Mouse (Mus musculus) midbrain, embryonic 16.5 days (tissue): ENCODE measurements around the gene Cyth1. TPM values are rescaled to one million over a fixed set of nuclear protein-coding genes. Genes with fewer than 3 reads are reported as not detected.

ENCODE experiments used
- ATAC-seq: fragments of 200-750 bp; cut with Nextera tagmentation; 2 replicates; pipeline ENCODE4 v1.8.0; 2017; ENCODE audit warnings: moderate TSS enrichment
- H3K27ac ChIP-seq: fragments of 300-500 bp; sonication (generic); 2 replicates; pipeline ENCODE4 v1.5.1; 2014; ENCODE audit warnings: mild to moderate bottlenecking, low read length, mixed read lengths
- H3K27me3 ChIP-seq: fragments of 300-500 bp; sonication (generic); 2 replicates; pipeline ENCODE4 v1.6.1; 2014; ENCODE audit warnings: low read depth, low read length, mixed read lengths; ENCODE audit not compliant: control insufficient read depth, insufficient read depth
- H3K36me3 ChIP-seq: fragments of 300-500 bp; sonication (generic); 2 replicates; pipeline ENCODE4 v1.6.1; 2014; ENCODE audit warnings: mild to moderate bottlenecking, low read length, moderate library complexity, mixed read lengths; ENCODE audit not compliant: control insufficient read depth, insufficient read depth
- H3K4me1 ChIP-seq: fragments of 300-500 bp; sonication (generic); 2 replicates; pipeline ENCODE4 v1.6.1; 2014; ENCODE audit warnings: mild to moderate bottlenecking, low read length, mixed read lengths; ENCODE audit not compliant: control insufficient read depth, insufficient read depth
- H3K4me2 ChIP-seq: fragments of 300-500 bp; sonication (generic); 2 replicates; pipeline ENCODE4 v1.6.1; 2014; ENCODE audit warnings: mild to moderate bottlenecking, low read length, mixed read lengths
- H3K4me3 ChIP-seq: fragments of 300-500 bp; sonication (generic); 2 replicates; pipeline ENCODE4 v1.5.1; 2014; ENCODE audit warnings: low read depth, mild to moderate bottlenecking, low read length, moderate library complexity, mixed read lengths
- H3K9ac ChIP-seq: fragments of 300-500 bp; sonication (generic); 2 replicates; pipeline ENCODE4 v1.6.1; 2014; ENCODE audit warnings: low read depth, low read length, mixed read lengths
- H3K9me3 ChIP-seq: fragments of 300-500 bp; sonication (generic); replicated peaks from 2 replicates; pipeline ENCODE4 v1.6.1; 2014; ENCODE audit warnings: mild to moderate bottlenecking, low read length, mixed read lengths; ENCODE audit not compliant: control insufficient read depth, poor library complexity, severe bottlenecking
- WGBS: fragments of 180-500 bp; shearing (Covaris S2); extraction: QIAGEN DNeasy Blood & Tissue Kit; methylation state at CpG from one replicate; pipeline ENCODE4 v1.1.7; 2014; 5-methylcytosine and 5-hydroxymethylcytosine counted together
- polyA plus RNA-seq: library from polyadenylated mRNA; unstranded; fragments of >200 nt; fragmentation: Nextera tagmentation; extraction: Ambion mirVana; gene quantifications from 2 replicates; pipeline ENCODE4 v1.2.1, GENCODE M21; 2015

The Cyth1 gene
- polyA plus RNA-seq, 1 experiment from 2014 or later = 26.7 TPM

DNA sequence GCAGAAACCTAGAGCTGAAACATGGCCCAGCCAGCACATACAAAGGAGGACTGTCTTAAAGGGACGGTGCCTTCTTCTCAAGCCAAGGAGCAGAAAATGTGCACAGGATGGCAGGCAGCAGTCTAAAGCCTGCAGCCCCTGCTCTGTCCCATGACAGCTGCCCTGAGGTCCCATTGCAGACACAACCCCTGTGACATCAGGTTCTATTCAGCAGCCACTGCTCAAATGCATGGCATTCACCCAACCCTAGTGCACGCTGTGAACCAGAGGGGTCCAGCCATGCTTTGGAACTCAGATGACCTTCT lies 50.1 kb downstream of the Cyth1 start:
- Histone ChIP-seq H3K4me3 (peak overlapping the region; percentile 22), H3K9me3 (no peaks in the 10 kb centered on the region), H3K27me3 (no peaks in the 10 kb centered on the region), H3K4me2 (peak overlapping the region; percentile 52), H3K4me1 (peaks cover 67% of the 10 kb centered on the region), H3K27ac (peak overlapping the region; percentile 84), H3K9ac (peak overlapping the region; percentile 58), H3K36me3 (no peaks in the 10 kb centered on the region)
- ATAC-seq = no peak
- WGBS = 4% methylated on average over 2 of the region's 2 CpGs

DNA sequence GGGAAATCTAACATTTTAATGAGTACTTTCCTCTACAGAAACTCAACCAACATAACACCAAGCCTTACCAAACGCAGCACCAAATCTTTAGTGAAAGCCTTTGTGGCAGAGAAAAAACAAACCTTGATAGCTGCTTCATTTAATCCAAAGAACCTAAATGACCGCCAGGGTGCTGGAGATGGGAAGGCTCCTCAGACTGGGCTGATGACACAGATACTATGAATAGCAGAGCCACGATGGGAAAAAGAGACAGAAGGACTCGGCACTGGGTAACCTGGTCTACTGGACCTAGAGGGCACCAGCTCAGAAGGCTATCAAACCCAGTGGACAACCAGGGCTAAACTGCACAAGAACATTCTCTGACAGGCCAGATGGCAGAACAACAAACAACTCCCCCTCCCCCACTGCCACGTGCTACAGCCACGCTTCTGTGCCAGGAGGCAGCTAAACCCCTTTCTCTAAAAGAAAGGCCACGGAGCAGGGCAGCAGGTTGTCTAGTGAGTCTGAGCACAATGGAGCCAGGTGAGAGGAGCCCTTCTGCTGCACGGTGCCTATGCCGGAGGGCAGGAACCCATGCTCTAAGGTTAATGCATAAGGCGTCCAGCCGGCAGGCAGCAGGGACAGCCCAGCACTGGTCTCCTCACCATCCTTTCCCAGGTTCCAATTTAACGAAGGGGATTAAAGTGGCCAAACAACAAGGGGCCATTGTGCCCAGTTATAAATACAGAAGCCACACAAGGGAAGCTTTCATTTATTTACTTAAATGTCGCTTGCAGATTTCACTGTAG lies 50.7 kb downstream of the Cyth1 start:
- H3K9me3 ChIP-seq = no peaks in the 10 kb centered on the region
- peak overlapping the region; percentile 84 for H3K27ac ChIP-seq
- peak overlapping the region; percentile 58 for H3K9ac ChIP-seq

DNA sequence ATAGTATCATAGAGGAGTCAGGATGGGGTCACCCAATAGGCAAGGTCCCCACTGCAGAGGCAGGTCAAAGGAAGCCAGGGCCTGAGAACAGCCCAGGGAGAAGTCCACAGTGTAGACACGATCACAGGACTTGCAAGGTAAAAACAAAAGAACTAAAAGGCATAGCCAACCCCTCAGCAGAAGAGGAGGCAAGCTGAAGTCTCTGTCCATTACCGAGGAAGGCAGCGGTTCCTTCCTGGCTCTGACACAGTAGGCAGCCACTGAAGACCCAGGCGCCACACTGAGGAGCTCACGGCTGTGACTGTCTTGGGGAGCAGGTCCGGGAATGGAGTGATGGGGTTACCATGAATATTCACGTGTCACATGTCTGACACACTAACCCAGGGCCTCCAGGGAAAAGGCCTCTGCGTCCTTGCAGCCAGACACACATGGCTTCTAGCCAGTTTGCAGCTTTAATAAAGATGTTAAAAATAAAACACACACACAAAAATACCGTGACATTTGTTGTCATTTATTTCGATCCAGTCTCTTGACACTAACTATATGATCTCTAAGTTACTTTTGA lies 51.5 kb downstream of the Cyth1 start:
- H3K4me3 ChIP-seq = no peak overlapping the region
- no peak for ATAC-seq
- H3K4me1 ChIP-seq = peaks cover 58% of the 10 kb centered on the region
- peak overlapping the region; percentile 32 for H3K4me2 ChIP-seq
- no peak overlapping the region for H3K9ac ChIP-seq
- peak overlapping the region; percentile 18; the same call in 1 of the 2 replicates for H3K27ac ChIP-seq
- WGBS = 41% methylated on average over 10 of the region's 10 CpGs
- H3K27me3 ChIP-seq = no peaks in the 10 kb centered on the region
- 0 out of 2 replicates have a peak, but pooled peaks cover 5% of the 10 kb centered on the region for H3K36me3 ChIP-seq
- no peaks in the 10 kb centered on the region for H3K9me3 ChIP-seq

More for the DNA sequence above, 50.7 kb downstream of the Cyth1 start:
- Histone ChIP-seq H3K36me3 (0 out of 2 replicates have a peak, but pooled peaks cover 3% of the 10 kb centered on the region), H3K4me3 (peak overlapping the region; percentile 22), H3K4me2 (peak overlapping the region; percentile 52), H3K27me3 (no peaks in the 10 kb centered on the region), H3K4me1 (peaks cover 62% of the 10 kb centered on the region)
- WGBS = 12% methylated on average over 13 of the region's 13 CpGs
- no peak for ATAC-seq

- Histone ChIP-seq H3K4me1 (peaks cover 25% of the 10 kb centered on the region), H3K36me3 (peaks cover 8% of the 10 kb centered on the region; the same call in 1 of the 2 replicates), H3K4me3 (no peak overlapping the region), H3K9me3 (no peaks in the 10 kb centered on the region), H3K9ac (no peak overlapping the region), H3K27ac (no peak overlapping the region), H3K4me2 (no peak overlapping the region), H3K27me3 (no peaks in the 10 kb centered on the region)
- no peak for ATAC-seq
- WGBS = 71% methylated on average over 14 of the region's 14 CpGs
Measured at GRCm38 (mm10) chr11:118193390-118194147, 54.8 kb downstream of the Cyth1 start.

GRCm38 (mm10) chr11:118192973-118193372 lies 55.4 kb downstream of the Cyth1 start:
- ATAC-seq = no peak
- Histone ChIP-seq H3K9me3 (no peaks in the 10 kb centered on the region), H3K4me2 (no peak overlapping the region), H3K27ac (no peak overlapping the region), H3K36me3 (peaks cover 8% of the 10 kb centered on the region; the same call in 1 of the 2 replicates), H3K9ac (no peak overlapping the region), H3K4me3 (no peak overlapping the region), H3K4me1 (peaks cover 19% of the 10 kb centered on the region), H3K27me3 (no peaks in the 10 kb centered on the region)
- WGBS = 93% methylated on average over 5 of the region's 5 CpGs

DNA sequence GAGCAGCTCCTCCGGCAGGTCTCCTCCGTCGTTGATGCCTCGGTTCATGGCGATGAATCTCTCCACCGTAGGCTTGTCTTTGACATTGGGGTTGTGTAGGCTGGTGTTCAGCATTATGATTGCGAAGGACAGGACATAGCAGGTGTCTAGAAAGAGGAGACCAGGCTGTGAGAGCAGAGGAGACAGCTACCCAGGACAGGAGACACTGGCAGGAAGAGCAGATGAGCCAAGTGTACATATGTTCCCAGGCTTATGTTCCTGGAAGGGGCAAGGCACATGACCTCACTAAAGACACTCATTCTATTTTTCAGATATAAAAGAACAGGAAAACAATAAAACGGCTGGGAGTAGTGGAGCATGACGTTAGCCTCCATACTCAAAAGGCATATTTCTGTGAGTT lies 65.6 kb downstream of the Cyth1 start:
- no peak overlapping the region for H3K4me2 ChIP-seq
- no peak overlapping the region for H3K9ac ChIP-seq
- H3K4me1 ChIP-seq = no peaks in the 10 kb centered on the region
- H3K27me3 ChIP-seq = no peaks in the 10 kb centered on the region
- no peak overlapping the region for H3K4me3 ChIP-seq
- H3K9me3 ChIP-seq = no peaks in the 10 kb centered on the region
- ATAC-seq = no peak
- peaks cover 36% of the 10 kb centered on the region for H3K36me3 ChIP-seq
- H3K27ac ChIP-seq = no peak overlapping the region
- 85% methylated on average over 9 of the region's 9 CpGs for WGBS

DNA sequence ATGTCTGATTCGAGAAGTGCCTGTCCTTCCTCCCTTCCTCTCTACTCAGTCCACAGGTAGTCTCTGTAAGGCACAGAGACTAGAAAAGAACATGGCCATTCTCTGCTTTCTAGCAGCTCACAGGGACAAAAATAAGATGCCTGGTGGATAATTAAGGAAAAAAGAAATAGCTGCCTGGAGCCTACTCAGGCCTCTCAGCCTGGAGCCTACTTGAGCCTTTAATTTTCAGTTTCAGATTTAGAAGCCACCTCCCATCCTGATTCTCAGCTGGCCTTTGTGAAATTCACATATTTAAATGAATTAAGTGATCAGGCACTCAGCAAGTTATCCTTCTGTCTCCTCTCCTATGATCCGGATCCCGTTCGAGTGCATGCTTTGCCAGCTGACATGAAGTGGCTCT lies 66.0 kb downstream of the Cyth1 start:
- WGBS = 85% methylated on average over 4 of the region's 4 CpGs
- Histone ChIP-seq H3K36me3 (peaks cover 34% of the 10 kb centered on the region), H3K4me3 (no peak overlapping the region), H3K4me2 (no peak overlapping the region), H3K27ac (no peak overlapping the region), H3K9me3 (no peaks in the 10 kb centered on the region), H3K9ac (no peak overlapping the region), H3K27me3 (no peaks in the 10 kb centered on the region), H3K4me1 (no peaks in the 10 kb centered on the region)
- no peak for ATAC-seq

GRCm38 (mm10) chr11:118180199-118180598 lies 68.2 kb downstream of the Cyth1 start:
- no peak for ATAC-seq
- H3K36me3 ChIP-seq = peaks cover 43% of the 10 kb centered on the region
- H3K9me3 ChIP-seq = no peaks in the 10 kb centered on the region
- H3K9ac ChIP-seq = no peak overlapping the region
- H3K4me1 ChIP-seq = no peaks in the 10 kb centered on the region
- 93% methylated on average over 7 of the region's 7 CpGs for WGBS
- no peak overlapping the region for H3K27ac ChIP-seq
- no peaks in the 10 kb centered on the region for H3K27me3 ChIP-seq
- H3K4me2 ChIP-seq = no peak overlapping the region
- H3K4me3 ChIP-seq = no peak overlapping the region

DNA sequence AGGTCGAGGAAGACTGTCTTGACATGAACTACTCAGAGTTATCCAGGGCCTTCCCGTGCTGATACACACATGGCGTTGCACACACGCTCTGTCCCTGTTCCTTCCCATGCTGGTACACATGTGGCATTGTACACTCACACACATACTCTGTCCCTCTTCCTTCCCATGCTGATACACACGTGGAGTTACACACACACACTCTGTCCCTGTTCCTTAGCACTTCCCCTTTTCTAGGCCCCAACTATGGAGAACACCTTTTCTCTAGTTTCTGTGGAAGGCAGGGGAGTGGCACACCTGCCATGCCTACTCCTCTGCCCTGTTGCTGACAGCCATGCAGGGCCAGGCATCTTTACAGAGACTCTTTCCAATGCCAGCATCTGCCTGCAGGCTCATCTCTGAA lies 70.2 kb downstream of the Cyth1 start:
- no peak for ATAC-seq
- Histone ChIP-seq H3K27ac (no peak overlapping the region), H3K27me3 (no peaks in the 10 kb centered on the region), H3K36me3 (peaks cover 39% of the 10 kb centered on the region), H3K4me3 (no peak overlapping the region), H3K4me1 (no peaks in the 10 kb centered on the region), H3K4me2 (no peak overlapping the region), H3K9me3 (no peaks in the 10 kb centered on the region), H3K9ac (no peak overlapping the region)
- WGBS = 86% methylated on average over 5 of the region's 5 CpGs
